Mouse (Mus musculus) adrenal gland, adult 18-20 months (tissue): Measurements from ENCODE around the gene Cox8c. TPM values are rescaled to one million over a fixed set of nuclear protein-coding genes. Genes with fewer than 3 reads are reported as not detected.

Source experiments
- DNase-seq, 2 experiments: peaks; one replicate each; pipeline ENCODE4 v3.0.0; 2021 to 2022; ENCODE audit warnings: low spot score in 2 of 2
- long read RNA-seq, 2 experiments: library from polyadenylated mRNA; stranded (forward); transcript quantifications; one replicate each; pipeline ENCODE4 v2.0.0; 2021
- total RNA-seq, 2 experiments: library from RNA; stranded (reverse); gene quantifications; 1 replicate in 1 of 2; 2 replicates in 1 of 2; pipeline ENCODE4 v1.2.3; 2021

Cox8c gene
- total RNA-seq: not detected
- long read RNA-seq, experiment 1: 0 reads
- long read RNA-seq, experiment 2: 0 reads

DNA sequence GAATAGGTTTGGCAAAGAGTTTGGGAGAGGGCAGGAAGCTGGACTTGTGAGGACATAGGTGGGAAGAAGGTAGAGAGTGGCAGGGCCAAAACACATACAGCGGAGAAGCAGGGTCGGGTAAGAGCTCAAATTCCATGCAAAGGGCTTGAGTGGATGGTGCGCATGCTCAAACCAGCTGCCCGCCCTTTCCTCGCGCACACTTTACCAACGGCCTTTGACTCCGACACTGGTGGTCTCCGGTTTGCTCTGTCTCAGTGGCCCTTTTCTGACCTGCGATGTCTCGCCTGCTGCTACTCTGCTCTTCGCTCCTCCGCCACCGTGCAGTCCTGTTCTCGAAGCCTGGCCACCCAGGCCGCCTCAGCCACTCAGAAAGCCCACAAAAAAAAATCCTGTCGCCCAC, at the start of gene Cox8c:
Gene Cox8c (plus strand): TSS at position 226 of the 400 bp plus-strand sequence.
- DNase-seq: no peak

GRCm38 (mm10) chr12:102860806-102861205, 38.3 kb upstream of the Cox8c start:
- DNase-seq: no peak

- no peak for DNase-seq
Observed at GRCm38 (mm10) chr12:102869802-102870201, 29.3 kb upstream of the Cox8c start.

DNA sequence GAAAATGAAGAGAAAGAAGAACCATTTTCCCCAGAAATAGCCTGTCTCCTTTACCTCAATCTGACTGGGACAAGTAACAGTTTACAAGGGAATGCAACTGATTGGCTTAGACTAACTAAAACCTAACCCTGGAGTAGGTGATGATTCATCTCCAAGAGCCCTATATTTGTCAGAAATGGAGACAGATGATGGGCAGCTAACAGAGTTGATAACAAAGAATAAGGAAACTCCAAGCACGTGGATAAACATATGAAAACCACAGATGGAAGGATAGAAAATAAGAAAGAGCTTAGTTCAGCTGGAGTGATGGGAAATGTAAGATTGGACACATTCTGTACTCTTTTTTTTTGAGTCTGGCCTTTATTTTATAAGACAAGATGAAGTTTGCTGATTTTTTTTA, 28.6 kb upstream of the Cox8c start:
- DNase-seq: no peak

- peak; percentile 44 to 53 for DNase-seq
Observed at GRCm38 (mm10) chr12:102877301-102878030, 21.6 kb upstream of the Cox8c start.

DNA sequence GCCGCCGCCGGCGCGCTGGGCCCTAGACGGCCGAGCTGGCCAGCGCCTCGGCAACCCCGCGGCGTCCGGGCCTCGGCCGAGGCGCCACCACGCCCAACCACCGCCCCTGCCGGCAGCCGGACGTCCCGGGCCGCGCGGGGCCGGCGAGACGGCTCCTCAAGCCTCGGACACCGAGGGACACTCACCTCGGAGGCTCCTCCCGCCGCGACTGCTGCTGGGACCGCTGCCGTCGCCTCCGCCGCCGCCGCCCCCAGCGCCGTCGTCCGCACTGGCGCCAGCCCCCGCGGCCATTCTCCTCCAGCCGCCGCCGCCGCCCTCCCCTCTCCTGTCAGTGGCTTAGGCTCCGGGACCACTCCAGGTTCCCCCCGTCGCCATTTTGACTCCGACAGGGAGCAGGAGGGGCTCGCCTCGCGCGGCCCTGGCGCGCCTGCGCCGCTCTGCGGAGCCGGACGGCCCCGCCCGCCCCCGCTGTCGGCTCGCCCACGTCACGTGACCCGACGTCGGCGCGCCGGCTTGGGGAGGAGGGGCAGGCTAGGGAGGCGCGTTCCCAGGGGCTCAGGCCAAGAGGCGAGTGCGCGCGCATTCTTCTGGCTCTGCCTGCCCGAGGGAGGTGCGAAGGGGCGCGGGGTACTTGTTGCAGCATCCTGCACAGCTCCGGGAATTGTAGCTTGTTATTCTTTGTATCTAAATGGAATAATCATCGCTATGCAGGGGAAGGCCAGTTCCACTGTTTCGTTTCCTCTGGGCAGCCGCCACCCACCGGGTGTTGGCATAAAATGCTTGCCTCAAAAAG, 20.9 kb upstream of the Cox8c start, which contains the start of gene Btbd7:
Gene Btbd7 (minus strand): TSS at position 441 of the 793 bp plus-strand sequence.
- peak; percentile 96 to 98 for DNase-seq

- DNase-seq: no peak
Observed at GRCm38 (mm10) chr12:102878901-102879300, 20.2 kb upstream of the Cox8c start.

DNA sequence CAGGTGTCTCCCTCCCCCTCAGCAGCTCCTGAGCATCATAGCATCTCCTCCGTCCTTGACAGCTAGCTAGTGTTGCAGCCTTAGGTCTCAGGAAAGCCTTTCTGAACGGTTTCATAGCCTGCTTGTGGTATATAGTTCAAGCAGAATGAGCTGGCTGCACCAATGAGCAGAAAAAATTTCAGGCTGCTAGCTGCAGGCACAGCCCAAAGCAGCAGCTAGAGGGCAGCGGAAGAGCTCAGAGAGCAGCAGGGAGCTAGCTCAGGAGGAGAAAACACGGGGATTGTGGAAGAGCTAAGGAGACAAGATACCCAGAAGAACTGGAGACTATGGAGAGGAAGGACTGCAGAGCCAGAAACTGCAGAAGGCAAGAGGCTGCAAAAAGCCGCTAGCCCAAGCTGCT, 13.4 kb upstream of the Cox8c start:
- DNase-seq: peak in 1 of 2 experiments; percentile 17

DNA sequence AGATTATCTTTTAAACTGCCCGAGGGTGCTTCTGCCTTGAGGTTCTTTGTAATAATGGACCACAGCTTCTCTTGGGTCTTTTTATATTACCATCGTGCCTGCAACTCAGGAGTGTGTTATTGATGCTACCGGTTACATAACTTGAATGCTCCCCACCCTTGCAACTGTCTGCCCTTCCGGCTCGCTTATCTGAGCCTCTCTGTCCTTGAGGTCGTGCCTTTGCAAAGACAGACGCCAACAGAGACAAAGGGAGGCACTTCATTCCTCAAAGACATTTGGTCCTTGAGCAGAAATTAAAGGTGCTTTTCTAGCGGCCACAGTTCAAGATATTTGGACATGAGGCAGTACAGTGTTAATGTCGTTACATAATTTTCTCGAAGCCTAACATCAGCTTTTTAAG, 11.8 kb upstream of the Cox8c start:
- no peak for DNase-seq

DNA sequence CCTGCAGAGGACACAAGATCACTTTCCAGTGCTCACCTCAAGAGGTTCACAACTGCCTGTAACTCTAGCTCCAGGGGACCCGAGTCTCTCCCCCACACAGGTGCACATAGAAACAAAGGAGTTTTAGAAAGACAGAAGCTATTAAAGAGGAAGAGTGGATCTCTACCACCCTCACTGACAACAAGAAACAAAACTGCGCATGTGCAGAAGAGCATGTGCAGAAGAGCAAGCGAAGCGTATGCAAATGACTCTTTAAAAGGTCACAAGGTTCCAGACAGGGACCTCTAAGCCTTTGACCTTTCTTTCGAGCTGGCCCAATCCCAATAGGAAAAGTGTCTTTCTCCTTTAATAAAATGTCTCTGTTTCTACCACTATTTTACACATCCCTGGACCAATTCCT, 10.5 kb upstream of the Cox8c start:
- no peak for DNase-seq

DNA sequence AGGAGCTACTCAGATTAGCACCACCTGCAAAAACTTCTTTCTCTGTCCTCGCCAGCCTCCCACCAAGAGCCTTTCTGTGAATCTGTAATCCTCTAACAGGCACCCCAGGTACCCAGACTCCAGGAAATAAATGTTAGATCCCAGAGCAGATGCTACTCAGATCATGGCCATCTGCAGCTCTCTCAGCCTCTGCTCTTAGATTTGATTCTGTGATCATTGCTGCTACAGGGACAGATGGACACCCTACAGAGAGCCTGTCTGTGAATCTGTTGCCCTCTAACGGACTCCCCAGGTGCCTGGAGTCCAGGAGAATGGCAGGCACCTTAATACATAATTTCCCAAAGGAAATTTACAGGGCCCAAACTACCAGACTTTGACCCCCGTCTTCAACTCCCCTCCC, 9.1 kb downstream of the Cox8c start:
- no peak for DNase-seq

DNA sequence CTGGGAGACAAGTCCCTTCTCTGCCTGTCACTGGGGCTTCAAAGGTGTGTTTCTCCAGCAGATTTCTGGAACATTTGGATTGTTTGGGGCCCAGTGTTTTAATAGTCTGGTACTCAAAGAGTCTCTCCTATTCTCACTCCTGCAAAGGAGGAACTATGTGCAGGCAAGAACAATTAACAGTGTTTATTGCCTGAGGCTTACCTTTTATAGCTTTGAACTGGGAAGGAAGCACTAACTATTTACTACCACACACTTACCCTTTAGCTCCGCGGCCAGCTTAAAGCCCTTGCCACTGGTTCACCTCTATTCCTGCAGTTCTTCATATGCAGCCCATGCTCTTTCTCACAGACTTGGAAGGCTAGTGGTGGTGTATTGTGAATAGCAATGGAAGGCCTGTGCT, 17.0 kb downstream of the Cox8c start:
- DNase-seq: no peak

- DNase-seq: no peak
Observed at GRCm38 (mm10) chr12:102929764-102930163, 30.6 kb downstream of the Cox8c start.

GRCm38 (mm10) chr12:102930335-102930734, 31.2 kb downstream of the Cox8c start:
- no peak for DNase-seq

DNA sequence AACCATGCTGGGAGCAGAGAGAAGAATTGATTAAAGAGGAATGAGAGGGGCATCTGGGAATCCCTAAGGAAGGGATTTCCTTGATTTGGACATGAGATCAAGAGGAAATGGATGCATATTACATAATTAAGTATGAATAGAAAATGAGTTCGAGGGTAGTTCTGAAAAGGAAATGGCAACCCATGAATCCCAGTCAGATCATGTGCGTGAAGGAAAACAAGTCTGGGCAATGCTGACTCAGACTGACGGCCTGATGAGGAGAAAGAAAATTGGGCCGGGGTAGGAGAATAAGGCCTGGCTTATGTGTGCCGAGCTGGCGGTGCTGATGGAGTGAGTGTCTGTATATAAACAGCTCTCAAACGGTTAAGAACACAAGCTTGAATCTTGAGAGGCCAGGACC, 31.7 kb downstream of the Cox8c start:
- DNase-seq: no peak

- DNase-seq: no peak
Observed at GRCm38 (mm10) chr12:102935892-102936291, 36.8 kb downstream of the Cox8c start.

GRCm38 (mm10) chr12:102945571-102945970, 46.5 kb downstream of the Cox8c start:
- DNase-seq: no peak

- DNase-seq: no peak
Observed at GRCm38 (mm10) chr12:102947826-102948225, 48.7 kb downstream of the Cox8c start.

GRCm38 (mm10) chr12:102948778-102949394, 49.8 kb downstream of the Cox8c start, which contains the start of gene Unc79:
Gene Unc79, plus strand, starts transcription at chr12:102948859.
- peak; percentile 52 to 63 for DNase-seq

DNA sequence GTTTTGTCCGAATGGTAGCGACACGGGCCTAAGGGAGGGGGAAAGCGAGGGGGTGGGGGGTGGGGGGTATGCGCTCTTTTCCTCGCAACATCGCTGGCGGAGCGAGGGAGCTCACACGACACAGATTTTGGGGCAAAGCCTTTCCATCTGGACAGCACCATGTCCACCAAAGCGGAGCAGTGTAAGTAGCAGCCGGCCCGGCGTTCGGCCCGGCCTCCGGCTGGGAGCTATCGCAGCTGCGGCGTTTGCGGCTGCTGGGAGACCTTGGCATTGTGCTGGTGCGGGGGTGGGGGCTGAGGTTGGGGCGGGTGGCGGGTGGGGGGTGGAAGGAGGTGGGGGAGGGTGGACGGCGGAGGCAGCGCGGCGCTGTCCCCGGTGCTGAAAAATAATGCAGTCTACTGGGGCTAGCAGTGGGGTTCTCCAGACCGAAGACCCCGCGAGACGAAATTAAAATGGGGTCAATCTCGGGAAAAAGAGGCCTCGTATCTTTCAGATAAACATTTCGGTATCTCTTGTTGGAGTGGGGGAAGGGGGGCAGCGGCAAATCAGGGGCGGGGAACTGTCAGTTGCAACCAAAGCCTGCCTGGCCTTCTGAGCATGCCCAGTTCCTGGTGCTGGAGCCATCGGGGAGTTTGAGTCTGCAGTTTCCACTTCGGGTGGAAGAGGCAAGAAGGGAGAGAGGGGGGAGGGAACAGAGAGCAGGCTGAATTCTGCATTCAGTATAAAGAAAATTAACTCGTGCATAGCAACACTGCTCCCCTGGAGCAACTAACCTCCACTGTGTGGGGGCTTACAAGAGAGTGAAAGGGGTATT, 50.5 kb downstream of the Cox8c start:
- DNase-seq: peak; percentile 61 to 67
